Mouse (Mus musculus): ENCODE measurements around the gene Fastk. TPM values are rescaled to one million over a fixed set of nuclear protein-coding genes. Genes with fewer than 3 reads are reported as not detected.
"Not testable (repeated sequence)": the region's sequence is repeated elsewhere in the genome, so short reads cannot be mapped to it uniquely, and the experiment has no call there.

The Fastk gene
- total RNA-seq, 2 experiments from 2014 or later = 275 to 314 TPM

DNA sequence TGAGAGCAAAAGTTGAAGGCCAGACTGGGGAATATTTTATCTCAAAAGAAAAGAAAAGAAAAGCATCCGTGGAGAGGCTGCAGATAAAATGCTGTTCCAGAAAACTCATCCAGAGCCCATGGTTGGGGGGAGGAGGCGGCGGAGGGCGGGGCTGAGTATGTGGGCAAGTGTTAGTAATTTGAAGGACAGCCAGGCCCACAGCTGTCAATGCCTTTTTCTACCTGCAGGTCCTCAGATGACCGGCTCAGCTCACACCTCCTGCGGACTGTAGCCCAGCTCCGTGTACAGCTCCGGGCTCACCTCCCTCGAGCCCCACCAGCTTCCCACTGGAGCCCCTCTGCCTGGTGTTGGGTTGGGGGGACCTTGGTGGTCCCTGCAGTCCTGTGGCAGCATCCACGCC is 45.4 kb downstream of the Fastk start:
- no peak for DNase-seq (ENCODE audit: low spot score)
- intact Hi-C loops (cut with DNase I) = loop anchor here (2.0 kb wide), 1 partner anchor 21 kb away; no protein-coding TSS in a partner anchor

DNA sequence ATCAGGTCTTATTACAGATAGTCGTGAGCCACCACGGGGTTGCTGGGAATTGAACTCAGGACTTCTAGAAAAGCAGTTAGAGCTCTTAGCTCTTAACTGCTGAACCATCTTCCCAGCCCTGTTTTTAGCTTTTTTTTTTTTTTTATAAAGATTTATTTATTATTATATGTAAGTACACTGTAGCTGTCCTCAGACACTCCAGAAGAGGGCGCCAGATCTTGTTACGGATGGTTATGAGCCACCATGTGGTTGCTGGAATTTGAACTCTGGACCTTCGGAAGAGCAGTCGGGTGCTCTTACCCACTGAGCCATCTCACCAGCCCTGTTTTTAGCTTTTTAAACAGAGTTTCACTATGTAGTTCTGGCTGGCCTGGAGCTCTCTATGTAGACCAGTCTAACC is 48.8 kb downstream of the Fastk start:
- intact Hi-C loops (cut with DNase I); DNase-seq (ENCODE audit: low spot score): not testable (repeated sequence)

DNA sequence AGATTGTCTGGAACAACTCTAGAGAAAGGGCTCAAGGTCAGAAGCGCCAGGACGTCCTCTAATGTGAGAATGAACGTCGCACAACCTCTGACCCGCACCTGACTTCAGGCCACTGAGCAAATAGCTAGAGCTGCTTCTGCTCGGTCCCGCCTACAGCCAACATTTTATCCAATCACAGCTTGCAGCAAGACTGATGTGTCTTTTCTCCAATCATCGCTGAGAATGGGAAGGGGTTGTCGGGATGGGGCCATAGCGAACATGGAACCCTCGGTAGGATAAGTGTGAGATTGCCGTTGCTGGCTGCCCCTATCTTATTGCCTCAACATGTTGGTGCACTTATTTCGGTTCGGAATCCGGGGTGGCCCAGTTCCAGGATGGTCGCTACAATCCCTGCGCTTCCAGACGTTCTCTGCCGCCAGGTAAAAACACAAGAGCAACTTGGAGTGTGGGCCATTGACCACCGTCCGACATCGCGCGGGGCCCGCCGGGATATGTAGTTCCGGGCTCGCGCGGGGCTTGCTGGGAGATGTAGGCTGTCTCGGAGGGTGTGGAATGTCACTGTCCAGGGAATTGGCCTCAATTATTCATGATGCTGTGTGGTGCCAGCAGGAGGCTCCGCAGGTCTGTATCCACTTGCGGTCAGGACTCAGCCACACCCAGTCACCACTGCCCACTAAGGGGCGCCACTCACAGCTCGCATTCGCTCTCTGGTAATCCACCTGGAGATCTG is 50.8 kb downstream of the Fastk start:
- intact Hi-C loops (cut with DNase I) = loop anchor here (2.0 kb wide), 1 partner anchor 76 kb away; no protein-coding TSS in a partner anchor
- peak; percentile 91 for DNase-seq (ENCODE audit: low spot score)

DNA sequence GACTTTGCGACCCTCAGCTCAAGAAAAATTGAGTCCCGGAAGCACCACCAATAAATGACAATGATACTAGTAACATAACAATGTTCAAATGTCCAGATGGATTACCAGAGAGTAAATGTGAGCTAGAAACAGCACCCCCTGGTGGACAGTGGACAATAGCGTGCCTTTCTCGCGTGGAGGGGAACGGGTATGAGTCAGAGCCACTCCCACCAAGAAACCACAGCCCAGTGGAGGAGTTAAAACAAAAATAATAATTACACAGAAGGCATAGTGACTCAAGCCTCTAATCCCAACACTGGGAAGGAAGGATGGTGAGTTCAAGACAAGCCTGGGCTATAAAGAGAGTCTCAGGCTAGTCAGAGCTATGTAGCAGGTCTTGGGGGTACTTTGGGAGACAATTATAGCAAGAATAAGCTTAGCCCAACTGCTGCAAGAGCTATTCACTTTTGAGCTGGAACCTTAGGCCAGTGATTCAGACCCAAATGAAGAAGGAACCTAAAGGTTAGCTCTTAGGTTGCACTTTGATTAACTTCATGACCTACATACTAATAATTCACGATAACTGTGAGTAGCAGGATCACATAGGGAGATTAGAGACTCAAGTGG is 51.6 kb downstream of the Fastk start, which contains the start of gene Abcb8:
TSS of gene Abcb8 (plus strand) at position 272 of the 606 bp plus-strand sequence.
- peak; percentile 66 for DNase-seq (ENCODE audit: low spot score)
- intact Hi-C loops (cut with DNase I) = loop anchor here (2.0 kb wide), 2 partner anchors 33 to 57 kb away; no protein-coding TSS in a partner anchor

DNA sequence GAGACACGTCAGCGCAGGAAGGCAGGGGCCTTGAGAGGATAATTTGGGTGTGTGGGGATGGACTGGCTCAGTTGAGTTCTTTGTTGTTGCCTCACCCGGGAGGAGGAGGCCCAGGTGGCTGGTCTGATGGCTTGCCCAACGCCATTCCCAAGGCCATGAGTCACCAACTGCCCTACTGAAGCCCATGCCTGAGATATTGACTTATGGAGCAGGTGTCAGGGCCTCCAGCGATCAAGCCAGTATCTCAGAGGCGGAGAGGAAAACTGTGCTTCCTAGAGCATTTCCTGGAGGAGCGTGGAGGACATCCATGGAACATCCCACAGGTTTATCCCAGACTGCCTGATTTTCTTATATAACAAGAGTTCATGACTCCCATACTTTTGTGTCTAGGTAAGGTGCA is 52.4 kb downstream of the Fastk start:
- intact Hi-C loops (cut with DNase I) = loop anchor here (2.0 kb wide), 2 partner anchors 32 to 56 kb away; no protein-coding TSS in a partner anchor
- DNase-seq (ENCODE audit: low spot score) = no peak

DNA sequence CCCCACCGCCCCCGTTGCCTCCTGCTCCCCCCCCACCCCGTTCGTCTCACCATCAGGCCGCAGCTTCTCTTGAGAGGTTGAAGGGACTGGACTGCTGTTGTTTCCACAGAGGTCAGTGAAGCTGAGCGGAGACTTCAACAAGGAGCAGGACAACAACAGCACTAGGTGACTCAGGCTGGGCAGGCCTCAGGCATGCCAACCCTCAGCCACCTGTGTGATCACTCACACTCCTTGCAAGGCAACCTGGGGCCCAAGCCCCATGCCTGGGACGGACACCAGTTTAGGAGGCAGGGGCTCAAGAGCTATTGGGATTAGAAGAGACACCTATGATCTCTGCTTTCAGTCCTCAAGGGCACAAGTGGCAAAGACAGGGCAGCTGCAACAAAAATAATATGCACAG is 53.2 kb downstream of the Fastk start, which contains the start of gene Atg9b:
TSS of gene Atg9b (minus strand) at position 280 of the 400 bp plus-strand sequence.
- intact Hi-C loops (cut with DNase I) = loop anchor here (2.0 kb wide), 2 partner anchors 31 to 55 kb away; no protein-coding TSS in a partner anchor
- no peak for DNase-seq (ENCODE audit: low spot score)

DNA sequence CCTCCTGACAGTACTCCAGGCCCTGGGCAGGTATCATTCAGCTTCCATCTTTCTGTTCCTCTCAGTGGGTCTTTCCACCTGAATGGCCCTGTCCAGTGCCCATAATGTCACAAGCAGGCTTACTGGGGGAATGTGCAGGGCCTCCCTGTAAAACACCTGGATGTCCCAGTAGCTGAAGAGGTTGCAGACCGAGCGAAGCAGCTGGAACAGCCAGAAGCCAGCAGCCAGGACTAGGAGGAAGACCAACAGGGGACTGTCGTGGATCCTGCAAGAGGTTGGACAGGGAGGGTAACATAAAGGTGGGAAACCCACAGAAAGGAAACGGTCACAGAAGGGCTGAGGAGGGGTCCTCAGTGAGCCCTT is 55.4 kb downstream of the Fastk start:
- intact Hi-C loops (cut with DNase I) = no loop called here
- no peak for DNase-seq (ENCODE audit: low spot score)

DNA sequence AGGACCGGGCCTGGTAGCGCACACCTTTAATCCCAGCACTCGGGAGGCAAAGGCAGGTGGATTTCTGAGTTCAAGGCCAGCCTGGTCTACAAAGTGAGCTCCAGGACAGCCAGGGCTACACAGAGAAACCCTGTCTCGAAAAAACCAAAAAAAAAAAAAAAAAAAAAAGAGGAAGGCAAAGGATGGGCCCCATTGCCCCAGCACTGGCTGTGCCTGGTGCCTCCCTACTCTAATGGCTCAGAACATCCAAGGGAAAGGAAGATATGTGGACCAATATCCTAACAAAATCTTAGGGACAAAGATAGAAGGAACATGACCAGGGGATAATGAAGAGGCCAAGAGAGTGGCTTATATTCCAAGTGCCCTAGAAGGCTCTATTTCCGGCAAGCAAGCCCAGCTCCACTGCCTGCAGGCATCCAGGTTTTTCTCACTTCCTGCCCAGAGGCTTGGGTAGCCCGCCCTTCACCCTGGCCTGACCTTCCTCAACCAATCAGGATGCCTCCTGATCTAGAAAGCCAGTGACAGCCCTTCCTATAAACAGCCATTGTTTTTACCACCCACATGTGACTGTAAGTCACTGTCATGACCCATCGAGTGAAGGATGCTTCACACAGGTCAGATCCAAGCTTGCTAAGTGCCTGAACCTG is 56.0 kb downstream of the Fastk start:
- no peak for DNase-seq (ENCODE audit: low spot score)
- intact Hi-C loops (cut with DNase I) = no loop called here

Other genes with a start within 250 kb of the Fastk start
- 10 to 100 TPM; 62.4 to 67.2 TPM for gene Kcnh2, start 93.7 kb downstream of the Fastk start, total RNA-seq (2021)
- gene Nos3, start 80.5 kb downstream of the Fastk start, total RNA-seq (2021) = 10 to 100 TPM; 24.1 to 28.1 TPM
- 1 to 10 TPM in 1 of 2 experiments, under 1 TPM in 1; 0.42 to 1.2 TPM for gene Atg9b, start 53.1 kb downstream of the Fastk start, total RNA-seq (2021)
- 10 to 100 TPM; 82.8 to 83.7 TPM for gene Abcb8, start 51.6 kb downstream of the Fastk start, total RNA-seq (2021)
- under 1 TPM in 1 of 2 experiments, not detected in 1; 0.17 TPM for gene Asic3, start 31.9 kb downstream of the Fastk start, total RNA-seq (2021)
- gene Cdk5, start 21.8 kb downstream of the Fastk start, total RNA-seq (2021) = 10 to 100 TPM; 19.2 to 22.8 TPM
- 10 to 100 TPM; 29.7 to 31.3 TPM for gene Slc4a2, start 21.4 kb downstream of the Fastk start, total RNA-seq (2021)
- gene Tmub1, start 2.6 kb upstream of the Fastk start, total RNA-seq (2021) = 10 to 100 TPM in 1 of 2 experiments, 1 to 10 TPM in 1; 9.1 to 12.0 TPM
- 10 to 100 TPM; 80.4 to 80.7 TPM for gene Agap3, start 6.9 kb upstream of the Fastk start, total RNA-seq (2021)
- gene Gbx1, start 81.9 kb upstream of the Fastk start, total RNA-seq (2021) = not detected
- gene Asb10, start 95.7 kb upstream of the Fastk start, total RNA-seq (2021) = 10 to 100 TPM; 85.1 to 85.9 TPM
- gene 4931409K22Rik, start 111.5 kb upstream of the Fastk start, total RNA-seq (2021) = not detected
- gene Abcf2, start 132.2 kb upstream of the Fastk start, total RNA-seq (2021) = 10 to 100 TPM; 48.0 to 53.2 TPM
- 1 to 10 TPM; 7.8 to 9.7 TPM for gene Chpf2, start 141.5 kb upstream of the Fastk start, total RNA-seq (2021)
- 10 to 100 TPM; 69.0 to 69.3 TPM for gene Smarcd3, start 179.1 kb upstream of the Fastk start, total RNA-seq (2021)
- 10 to 100 TPM; 30.0 to 33.6 TPM for gene Nub1, start 240.2 kb upstream of the Fastk start, total RNA-seq (2021)

Data from heart, postnatal 25 days (tissue).